Mouse (Mus musculus) c-Kit-negative CD71-positive TER-119-positive erythroid progenitor cells, embryonic 14.5 days (primary cell): Measurements from ENCODE around the gene Zfp775.

Experiments used
- DNase-seq: peaks from one replicate; pipeline ENCODE4 v3.0.0-alpha.2; 2013; ENCODE audit warnings: low read depth, low spot score

Gene Zfp775

GRCm38 (mm10) chr6:48628808-48629660, 27.2 kb downstream of the Zfp775 start:
- DNase-seq = no peak

DNA sequence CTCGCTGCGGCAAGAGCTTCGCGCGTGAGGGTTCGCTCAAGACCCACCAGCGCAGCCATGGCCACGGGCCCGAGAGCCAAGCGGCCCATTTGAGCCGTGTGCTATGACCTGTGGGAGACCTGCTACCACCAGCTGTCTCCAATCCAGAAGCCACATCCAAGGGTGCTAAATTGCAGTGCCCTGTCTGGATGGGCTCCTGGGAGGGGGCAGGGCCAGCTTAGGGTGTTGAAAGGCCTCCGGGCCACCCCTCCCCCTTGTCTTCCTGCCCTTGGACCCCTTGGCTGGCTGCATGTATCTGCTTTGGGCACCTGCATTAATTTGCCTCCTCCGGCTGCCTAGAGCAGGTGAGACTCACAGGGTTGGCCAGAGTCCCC, 27.8 kb downstream of the Zfp775 start:
- DNase-seq = no peak

DNA sequence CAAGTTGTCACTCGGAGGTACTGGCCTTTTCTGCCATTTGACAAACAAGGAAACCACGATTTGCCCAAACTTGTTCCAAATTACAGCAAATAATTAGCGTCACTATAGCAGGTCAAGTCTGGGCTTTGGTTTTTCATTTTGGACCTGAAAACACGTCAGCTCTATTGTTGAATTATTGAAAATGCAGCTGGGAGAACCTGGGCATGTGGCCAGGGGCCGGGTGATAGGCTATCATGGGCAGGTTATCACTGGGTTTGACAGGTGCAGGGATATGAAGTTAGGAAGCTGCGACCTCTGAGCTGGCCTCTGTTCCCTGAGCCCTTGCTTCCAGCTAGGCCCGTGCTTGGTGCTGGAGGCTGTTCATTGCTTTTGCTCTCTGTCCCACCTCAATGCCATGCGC, 29.0 kb downstream of the Zfp775 start:
- no peak for DNase-seq

DNA sequence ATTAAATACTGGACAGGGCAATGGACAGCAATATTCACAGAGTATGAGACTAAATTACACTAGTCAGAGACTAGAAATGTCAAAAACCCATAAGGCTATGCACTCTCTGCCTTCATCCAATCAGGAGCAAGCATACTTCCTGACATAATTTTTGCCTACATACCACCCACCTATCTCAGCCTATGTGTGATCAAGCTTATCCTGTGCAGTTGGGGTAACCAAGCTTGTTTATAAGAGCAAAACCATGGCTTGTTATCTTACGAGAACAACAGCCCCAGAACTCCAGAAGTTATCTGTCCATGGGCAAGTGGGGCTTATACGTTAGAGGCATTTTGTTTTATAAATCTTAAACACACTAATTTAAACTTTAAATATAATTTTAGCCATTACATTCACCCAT, 33.2 kb downstream of the Zfp775 start:
- no peak for DNase-seq

DNA sequence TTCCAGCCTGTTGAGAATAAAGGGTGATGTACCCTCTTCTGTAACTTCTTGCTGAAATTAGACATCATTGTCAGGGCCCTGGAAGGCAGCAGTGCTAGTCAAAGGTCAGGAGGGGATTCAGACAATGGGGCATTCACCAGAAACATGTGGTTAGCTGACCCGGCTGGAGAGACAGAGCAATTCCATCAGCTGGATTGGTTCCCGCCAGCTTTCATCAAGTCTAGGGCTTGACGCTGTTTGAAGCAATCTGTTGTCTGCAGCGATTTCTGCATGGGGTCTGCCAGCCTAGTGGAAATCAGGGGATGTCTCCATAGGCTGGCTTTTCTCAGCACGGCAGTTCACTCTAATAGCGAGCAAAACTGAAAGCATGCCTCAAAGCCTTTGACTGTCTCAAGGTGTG, 34.7 kb downstream of the Zfp775 start:
- no peak for DNase-seq

- no peak for DNase-seq
Observed at GRCm38 (mm10) chr6:48637811-48638500, 36.1 kb downstream of the Zfp775 start.

DNA sequence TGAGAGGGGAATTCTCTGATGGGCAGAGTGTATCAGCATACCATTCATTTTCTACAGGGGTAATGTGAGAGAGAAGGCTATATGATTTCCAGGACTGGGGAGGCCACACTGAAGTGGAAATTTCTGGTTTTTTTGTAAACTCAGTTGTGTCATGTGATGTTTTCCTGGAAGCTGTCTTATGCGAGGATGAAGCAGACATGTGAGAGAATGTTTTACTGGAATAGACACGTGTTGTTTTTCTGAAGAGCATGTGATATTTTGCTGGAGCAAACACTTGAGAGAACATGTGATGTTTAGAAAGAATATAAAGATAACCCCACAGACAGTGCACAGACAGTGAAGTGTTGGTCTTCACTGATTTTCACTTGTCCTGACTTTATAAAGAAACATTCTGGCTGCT, 36.7 kb downstream of the Zfp775 start:
- DNase-seq = no peak

DNA sequence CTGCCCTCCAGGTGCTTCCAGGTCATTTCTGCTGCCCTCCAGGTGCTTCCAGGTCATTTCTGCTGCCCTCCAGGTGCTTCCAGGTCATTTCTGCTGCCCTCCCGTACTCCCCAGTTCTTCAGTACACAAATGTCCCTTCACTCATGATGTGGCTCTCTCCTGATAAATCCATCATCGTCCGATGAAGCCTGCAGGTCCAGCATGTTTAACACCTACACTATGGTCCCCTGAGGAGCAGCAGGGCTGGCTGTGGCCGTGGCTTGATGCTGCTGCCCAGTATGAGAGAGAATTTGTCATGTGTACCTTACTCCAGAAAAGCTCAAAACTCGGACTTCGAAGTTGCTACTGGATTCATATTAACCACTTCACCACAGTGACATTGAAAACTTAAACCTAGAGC, 39.5 kb downstream of the Zfp775 start:
- DNase-seq = no peak

DNA sequence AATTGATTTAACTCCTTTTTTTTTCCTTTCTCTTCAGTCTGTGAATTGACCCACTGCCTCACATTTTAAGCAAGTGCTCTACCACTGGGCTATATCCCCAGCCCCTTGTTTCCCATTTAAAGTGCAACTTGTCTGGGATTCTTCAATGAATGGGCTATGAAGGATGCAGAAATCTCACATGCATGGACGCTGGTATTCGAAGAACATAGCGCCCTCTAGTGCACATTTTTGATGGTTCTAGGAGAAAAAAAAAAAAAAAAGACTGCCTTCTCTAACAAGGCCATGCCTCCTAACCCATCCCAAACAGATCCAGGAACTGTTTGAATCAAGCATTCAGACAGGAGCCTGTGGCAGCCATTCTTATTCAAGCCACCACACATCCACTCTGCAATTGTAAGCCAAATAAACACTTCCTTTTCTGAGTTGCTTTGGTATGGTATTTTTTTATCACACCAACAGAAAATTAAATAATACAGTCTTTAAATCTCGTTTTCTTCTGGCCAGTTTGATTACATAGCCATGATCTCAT, 41.0 kb downstream of the Zfp775 start:
- DNase-seq = no peak

- no peak for DNase-seq
Observed at GRCm38 (mm10) chr6:48645660-48646308, 43.9 kb downstream of the Zfp775 start.

DNA sequence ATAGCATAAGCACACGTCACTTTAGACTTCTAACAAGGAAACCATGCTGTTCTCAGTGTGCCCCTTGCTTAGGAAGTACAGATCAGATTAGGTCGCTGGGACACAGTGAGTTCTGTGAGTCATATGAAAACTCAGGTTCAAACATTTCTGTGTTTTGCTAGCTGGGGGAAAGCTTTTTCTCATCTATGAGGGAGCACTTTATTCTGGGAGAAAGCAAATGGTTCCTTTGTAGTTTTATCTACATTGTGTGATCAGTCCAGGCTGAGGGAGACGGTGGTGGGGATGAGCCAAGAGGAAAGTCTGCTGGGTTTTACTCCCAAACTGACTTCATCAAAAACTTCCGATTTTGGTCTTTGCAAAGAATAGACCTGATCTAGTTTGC, 44.4 kb downstream of the Zfp775 start:
- DNase-seq = no peak

- no peak for DNase-seq
Observed at GRCm38 (mm10) chr6:48646995-48647394, 45.1 kb downstream of the Zfp775 start, which contains the start of gene Gimap8. Gimap8 (plus strand) TSS chr6:48647234.

- no peak for DNase-seq
Observed at GRCm38 (mm10) chr6:48647611-48648010, 45.7 kb downstream of the Zfp775 start.

GRCm38 (mm10) chr6:48648779-48649178, 46.9 kb downstream of the Zfp775 start:
- no peak for DNase-seq

GRCm38 (mm10) chr6:48650041-48650440, 48.2 kb downstream of the Zfp775 start:
- no peak for DNase-seq

GRCm38 (mm10) chr6:48658721-48659120, 56.9 kb downstream of the Zfp775 start:
- no peak for DNase-seq

DNA sequence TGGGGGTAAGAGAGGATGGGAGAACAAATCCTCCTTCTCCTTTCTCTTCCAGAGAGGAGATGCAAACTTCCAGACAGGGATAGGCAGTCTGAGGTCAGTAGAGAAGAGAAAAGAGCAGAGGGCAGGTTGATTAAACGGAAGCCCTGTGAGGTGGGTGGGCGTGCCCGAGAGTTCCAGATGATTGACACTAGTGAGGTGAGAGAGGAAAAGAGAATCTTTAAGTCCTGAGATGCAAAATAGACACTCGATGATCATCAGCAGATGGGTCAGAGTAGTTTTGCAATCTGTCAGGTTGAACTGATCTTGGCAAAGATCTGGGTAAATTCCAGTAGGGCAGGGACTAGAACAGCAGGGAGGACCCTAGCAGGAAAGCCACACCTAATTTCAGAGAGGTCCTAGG, 62.9 kb downstream of the Zfp775 start:
- DNase-seq = no peak

- no peak for DNase-seq
Observed at GRCm38 (mm10) chr6:48665471-48665870, 63.6 kb downstream of the Zfp775 start.

DNA sequence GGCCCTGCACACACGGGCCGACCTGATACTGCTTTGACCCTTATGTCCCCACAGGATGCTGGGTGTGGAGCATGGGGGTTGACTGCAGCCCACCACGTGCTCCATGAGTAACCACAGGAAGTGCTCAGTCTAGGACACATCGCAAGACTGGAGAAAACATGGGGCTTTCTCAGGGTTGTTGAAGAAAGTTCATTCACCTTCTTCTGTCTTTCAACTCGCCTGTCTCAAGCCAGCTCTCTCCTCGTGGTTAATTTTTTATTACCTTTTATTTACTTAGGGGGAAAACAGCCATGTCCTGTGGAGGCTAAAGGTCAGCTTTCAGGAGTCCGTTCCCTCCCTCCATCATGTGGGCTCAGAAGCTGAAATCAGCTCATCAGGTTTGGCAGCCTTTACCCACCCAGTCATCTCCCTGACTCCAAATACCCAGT, 64.3 kb downstream of the Zfp775 start:
- DNase-seq = no peak

- no peak for DNase-seq
Observed at GRCm38 (mm10) chr6:48668022-48668421, 66.2 kb downstream of the Zfp775 start.

DNA sequence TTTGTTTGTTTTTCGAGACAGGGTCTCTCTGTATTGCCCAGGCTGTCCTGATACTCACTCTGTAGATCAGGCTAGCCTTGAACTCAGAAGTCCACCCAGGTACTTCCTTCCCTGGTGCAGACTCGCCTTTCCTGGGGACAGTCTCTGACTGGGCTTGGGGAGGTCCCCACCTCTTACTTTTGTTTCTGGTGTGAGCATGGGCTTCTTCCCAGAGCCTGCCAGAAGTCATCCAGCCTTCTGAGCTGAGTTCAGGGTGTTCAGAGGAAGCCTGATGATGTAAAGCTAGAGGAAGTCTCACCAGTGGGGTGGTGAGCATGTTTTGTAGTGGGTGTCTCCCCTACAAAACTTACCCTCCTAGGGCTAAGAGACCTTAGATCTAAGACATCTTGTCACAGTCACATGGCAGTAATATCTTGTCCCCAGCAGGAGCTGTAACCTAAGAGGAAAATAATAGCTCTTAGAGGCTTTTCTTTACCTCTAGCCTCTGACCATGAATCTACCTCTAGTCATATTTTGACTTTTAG, 67.6 kb downstream of the Zfp775 start:
- DNase-seq = no peak
